Mouse (Mus musculus) forebrain, embryonic 16.5 days (tissue): Measurements from ENCODE around the gene Kyat1. TPM values are rescaled to one million over a fixed set of nuclear protein-coding genes. Genes with fewer than 3 reads are reported as not detected.
A peak's percentile ranks its signal among the peaks of the same experiment; 100 is the strongest.

Source experiments
- ATAC-seq: fragments of 200-750 bp; cut with Nextera tagmentation; 2 replicates; pipeline ENCODE4 v1.8.0; 2017; ENCODE audit warnings: mild to moderate bottlenecking, moderate library complexity
- H3K27ac ChIP-seq: fragments of 300-500 bp; sonication (generic); 2 replicates; pipeline ENCODE4 v1.5.1; 2014; ENCODE audit warnings: low read length, control low read depth
- H3K27me3 ChIP-seq: fragments of 300-500 bp; sonication (generic); replicated peaks from 2 replicates; pipeline ENCODE4 v1.6.1; 2014; ENCODE audit warnings: low read length; ENCODE audit not compliant: control insufficient read depth, insufficient read depth
- H3K36me3 ChIP-seq: fragments of 300-500 bp; sonication (generic); 2 replicates; pipeline ENCODE4 v1.6.1; 2014; ENCODE audit not compliant: control insufficient read depth, insufficient read depth
- H3K4me1 ChIP-seq: fragments of 300-500 bp; sonication (generic); replicated peaks from 2 replicates; pipeline ENCODE4 v1.6.1; 2014; ENCODE audit warnings: low read length; ENCODE audit not compliant: control insufficient read depth, insufficient read depth
- H3K4me2 ChIP-seq: fragments of 300-500 bp; sonication (generic); 2 replicates; pipeline ENCODE4 v1.6.1; 2014; ENCODE audit warnings: mild to moderate bottlenecking, low read length, control low read depth
- H3K4me3 ChIP-seq: fragments of 300-500 bp; sonication (generic); replicated peaks from 2 replicates; pipeline ENCODE4 v1.5.1; 2014; ENCODE audit warnings: mild to moderate bottlenecking, low read length, control low read depth
- H3K9ac ChIP-seq: fragments of 300-500 bp; sonication (generic); replicated peaks from 2 replicates; pipeline ENCODE4 v1.6.1; 2014; ENCODE audit warnings: low read depth, low read length, control low read depth
- H3K9me3 ChIP-seq: fragments of 300-500 bp; sonication (generic); 2 replicates; pipeline ENCODE4 v1.6.1; 2016; ENCODE audit warnings: low read length; ENCODE audit not compliant: control insufficient read depth
- WGBS: fragments of 180-500 bp; shearing (Covaris S2); extraction: QIAGEN DNeasy Blood & Tissue Kit; methylation state at CpG from one replicate; pipeline ENCODE4 v1.1.7; 2014; 5-methylcytosine and 5-hydroxymethylcytosine counted together
- polyA plus RNA-seq: library from polyadenylated mRNA; unstranded; fragments of >200 nt; fragmentation: Nextera tagmentation; extraction: Ambion mirVana; gene quantifications from 2 replicates; pipeline ENCODE4 v1.2.1, GENCODE M21; 2015

Kyat1 gene
- polyA plus RNA-seq, 1 experiment from 2014 or later, result 16.3 TPM

DNA sequence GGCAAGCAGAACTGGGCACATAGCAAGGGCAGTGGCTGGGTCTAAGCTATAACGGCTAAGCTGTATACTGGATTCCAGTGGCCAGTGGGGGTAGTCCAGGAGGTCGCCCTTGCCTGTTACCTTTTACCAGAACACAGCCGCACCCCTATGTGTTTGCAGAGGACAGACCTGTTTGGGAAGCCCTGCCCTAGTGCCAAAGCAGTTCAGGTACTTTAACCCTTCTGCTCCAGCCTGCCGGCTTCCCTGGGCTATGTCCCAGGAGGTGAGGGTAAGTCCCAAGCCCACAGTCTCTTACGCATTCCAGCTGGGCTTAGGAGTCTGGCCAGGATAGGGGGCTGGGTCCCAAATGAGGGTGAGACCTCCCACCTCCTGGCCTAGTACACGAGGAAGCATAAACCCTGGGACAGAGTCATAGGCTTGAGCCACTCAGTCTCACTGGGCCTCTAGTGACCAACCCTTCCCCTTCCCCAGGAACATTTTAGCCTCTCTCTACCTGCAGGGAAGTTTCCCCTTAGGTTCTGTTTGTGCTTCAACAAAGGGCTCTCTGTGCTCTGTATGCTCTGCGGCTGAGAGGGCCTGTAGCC lies 39.0 kb upstream of the Kyat1 start:
- Histone ChIP-seq H3K4me1 (peaks cover 3% of the 10 kb centered on the region), H3K4me3 (no peak overlapping the region), H3K36me3 (peaks cover 18% of the 10 kb centered on the region), H3K4me2 (no peak overlapping the region), H3K27ac (no peak overlapping the region), H3K27me3 (no peaks in the 10 kb centered on the region), H3K9ac (no peak overlapping the region), H3K9me3 (no peaks in the 10 kb centered on the region)
- 89% methylated on average over 7 of the region's 7 CpGs for WGBS
- ATAC-seq, result no peak

DNA sequence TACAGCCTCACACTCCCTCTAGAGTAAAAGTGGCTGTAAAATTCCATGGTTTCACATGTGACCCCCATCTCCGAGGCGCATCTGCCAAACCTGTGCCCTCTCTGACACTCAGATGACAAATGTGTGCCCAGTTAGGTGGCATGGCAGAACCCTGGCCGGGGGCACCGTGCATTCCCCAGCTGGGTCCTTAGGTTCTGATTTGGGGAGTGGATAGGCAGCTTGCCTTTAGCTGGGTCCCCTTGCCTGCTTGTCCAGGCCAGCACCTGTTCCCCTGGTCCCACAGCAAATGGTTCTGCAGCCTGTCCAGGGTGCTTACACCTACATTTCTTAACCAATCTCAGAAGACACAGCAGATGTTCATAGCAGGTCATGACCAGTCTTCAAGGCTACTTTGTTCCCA lies 37.7 kb upstream of the Kyat1 start:
- H3K4me1 ChIP-seq, result peaks cover 16% of the 10 kb centered on the region
- H3K9ac ChIP-seq, result no peak overlapping the region
- H3K4me3 ChIP-seq, result no peak overlapping the region
- no peak overlapping the region for H3K27ac ChIP-seq
- no peak for ATAC-seq
- WGBS, result 94% methylated on average over 4 of the region's 4 CpGs
- H3K27me3 ChIP-seq, result no peaks in the 10 kb centered on the region
- H3K9me3 ChIP-seq, result no peaks in the 10 kb centered on the region
- H3K36me3 ChIP-seq, result peaks cover 15% of the 10 kb centered on the region
- H3K4me2 ChIP-seq, result no peak overlapping the region

DNA sequence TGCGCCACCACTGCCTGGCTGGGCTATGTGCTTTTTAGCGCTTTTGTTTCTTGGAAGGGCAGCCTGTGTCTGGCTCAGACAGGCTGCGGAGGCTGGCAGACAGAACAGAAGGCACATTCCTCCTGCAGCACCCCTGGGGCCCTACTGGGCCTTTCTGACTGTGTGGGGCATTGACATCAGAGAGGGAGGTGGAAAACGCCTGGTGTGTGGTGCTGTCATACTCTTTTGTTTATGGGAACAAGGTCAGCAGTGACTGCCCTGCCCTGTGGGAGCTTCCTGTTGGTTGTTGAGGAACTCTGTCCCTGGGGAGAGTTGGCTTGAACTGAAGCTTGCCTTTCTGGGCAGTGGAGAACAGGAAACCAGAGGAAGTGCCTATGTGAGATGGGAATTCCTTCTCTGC lies 36.9 kb upstream of the Kyat1 start:
- no peaks in the 10 kb centered on the region for H3K9me3 ChIP-seq
- H3K4me1 ChIP-seq, result peaks cover 18% of the 10 kb centered on the region
- H3K4me3 ChIP-seq, result no peak overlapping the region
- peaks cover 15% of the 10 kb centered on the region for H3K36me3 ChIP-seq
- WGBS, result 61% methylated on average over 4 of the region's 4 CpGs
- ATAC-seq, result no peak
- no peak overlapping the region for H3K9ac ChIP-seq
- H3K4me2 ChIP-seq, result no peak overlapping the region
- H3K27me3 ChIP-seq, result no peaks in the 10 kb centered on the region
- no peak overlapping the region for H3K27ac ChIP-seq

DNA sequence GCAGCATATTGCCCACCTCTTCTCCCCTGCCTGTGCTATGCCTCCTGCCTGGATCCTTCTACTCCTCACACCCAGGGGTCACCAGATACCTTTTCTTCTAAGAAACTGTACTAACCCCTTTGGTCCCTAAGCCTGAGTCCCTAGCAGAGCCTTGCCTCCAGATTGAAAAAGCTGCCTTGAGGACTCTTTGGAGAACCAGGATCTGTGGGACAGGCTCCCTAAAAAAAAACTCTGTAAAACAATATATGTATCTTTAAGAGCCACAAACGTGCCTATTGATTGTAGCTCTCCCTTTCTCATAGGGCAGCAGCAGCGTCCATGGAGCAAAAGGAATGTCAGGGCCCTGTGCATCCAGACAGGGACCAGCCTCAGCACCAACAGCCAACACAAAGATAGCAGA lies 34.6 kb upstream of the Kyat1 start, which contains the start of gene Gm28035:
Gene Gm28035 (plus strand): TSS at position 301 of the 400 bp plus-strand sequence.
- Histone ChIP-seq H3K36me3 (peaks cover 15% of the 10 kb centered on the region), H3K9me3 (no peaks in the 10 kb centered on the region), H3K9ac (no peak within 1 kb of the TSS), H3K4me1 (peaks cover 26% of the 10 kb centered on the region), H3K4me2 (no peak within 1 kb of the TSS), H3K27me3 (no peaks in the 10 kb centered on the region), H3K27ac (no peak within 1 kb of the TSS), H3K4me3 (no peak within 1 kb of the TSS)
- WGBS, result 82% methylated on average over 2 of the region's 2 CpGs
- no peak for ATAC-seq

DNA sequence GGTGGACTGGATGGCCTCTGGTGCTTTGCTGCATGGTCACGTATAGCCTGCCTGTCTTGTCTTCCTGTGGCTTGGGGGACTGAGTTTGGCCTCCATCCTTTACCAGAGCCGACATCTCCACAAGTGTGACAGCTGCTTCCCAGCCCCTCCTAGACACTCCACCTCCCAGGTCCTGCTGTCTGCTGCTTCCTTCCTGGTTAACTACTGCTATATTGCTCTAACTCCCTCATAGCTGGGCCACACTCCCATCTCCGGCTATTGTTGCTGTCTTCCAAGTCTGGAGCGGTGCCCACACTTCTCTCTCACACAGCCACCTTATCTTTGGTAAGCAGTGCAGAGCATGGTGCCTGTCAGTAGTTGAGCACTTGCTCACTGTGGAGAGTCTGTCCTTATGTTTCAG lies 34.1 kb upstream of the Kyat1 start:
- ATAC-seq, result no peak
- WGBS, result 88% methylated on average over 4 of the region's 4 CpGs
- peaks cover 26% of the 10 kb centered on the region for H3K4me1 ChIP-seq
- H3K4me3 ChIP-seq, result no peak overlapping the region
- no peaks in the 10 kb centered on the region for H3K9me3 ChIP-seq
- no peak overlapping the region for H3K4me2 ChIP-seq
- H3K27me3 ChIP-seq, result no peaks in the 10 kb centered on the region
- no peak overlapping the region for H3K9ac ChIP-seq
- peaks cover 15% of the 10 kb centered on the region for H3K36me3 ChIP-seq
- no peak overlapping the region for H3K27ac ChIP-seq

DNA sequence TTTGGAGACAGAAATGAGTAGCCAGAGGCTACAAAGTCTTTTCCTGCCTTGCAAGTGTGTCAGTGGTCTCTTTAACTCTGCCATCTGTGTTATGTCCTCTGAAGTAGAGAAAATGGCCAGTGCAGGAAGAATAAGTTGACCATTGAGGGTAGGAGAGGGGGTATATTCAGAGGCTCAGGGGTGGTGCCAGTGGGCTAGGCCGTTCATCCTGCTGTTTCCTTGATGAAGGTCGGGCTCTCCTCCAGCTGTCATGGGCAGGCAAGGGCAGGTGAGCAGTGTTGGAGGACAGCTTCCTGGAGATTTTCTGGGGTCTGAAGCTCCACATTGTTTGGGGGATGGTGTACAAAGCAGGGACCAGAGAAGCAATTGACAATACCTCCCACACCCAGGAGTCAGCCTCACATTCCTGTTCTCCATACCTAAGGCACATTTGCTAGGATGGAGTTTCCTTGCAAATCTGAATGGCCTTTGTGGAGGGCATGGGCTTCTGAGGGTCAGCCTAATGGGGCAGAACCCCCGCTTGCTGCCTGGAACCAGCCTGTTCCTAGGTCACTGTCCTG lies 33.3 kb upstream of the Kyat1 start:
- peak overlapping the region; percentile 74 for H3K4me2 ChIP-seq
- H3K9ac ChIP-seq, result peak overlapping the region; percentile 91
- H3K36me3 ChIP-seq, result peaks cover 15% of the 10 kb centered on the region
- peak overlapping the region; percentile 91 for H3K4me3 ChIP-seq
- no peak overlapping the region for H3K27ac ChIP-seq
- H3K27me3 ChIP-seq, result no peaks in the 10 kb centered on the region
- H3K9me3 ChIP-seq, result no peaks in the 10 kb centered on the region
- WGBS, result 60% methylated on average over 3 of the region's 3 CpGs
- H3K4me1 ChIP-seq, result peaks cover 26% of the 10 kb centered on the region
- ATAC-seq, result no peak

DNA sequence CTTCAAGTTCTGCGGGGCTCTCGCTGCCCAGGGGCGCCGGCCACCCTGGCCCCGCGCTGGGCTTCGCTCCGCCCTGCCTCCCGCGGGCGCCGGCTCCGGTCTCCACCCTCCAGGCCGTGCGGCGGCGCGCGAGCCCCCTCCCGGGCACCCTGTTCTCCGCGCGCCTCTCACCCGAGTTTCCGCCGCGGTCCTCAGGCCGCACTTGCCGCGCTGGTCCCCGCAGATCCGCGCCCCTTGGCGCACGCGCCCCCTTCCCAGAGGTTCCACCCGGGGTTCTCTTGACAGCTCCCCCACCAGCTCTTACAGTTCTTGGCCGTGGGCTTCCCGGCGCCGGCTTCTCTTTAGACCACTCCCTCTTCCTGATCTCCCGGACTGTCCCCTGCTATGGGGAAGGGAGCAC lies 32.2 kb upstream of the Kyat1 start:
- H3K4me3 ChIP-seq, result peak overlapping the region; percentile 91
- H3K36me3 ChIP-seq, result peaks cover 13% of the 10 kb centered on the region
- ATAC-seq, result peak; percentile 84
- WGBS, result under 1% methylated on average over 36 of the region's 42 CpGs
- H3K4me1 ChIP-seq, result peaks cover 26% of the 10 kb centered on the region
- no peaks in the 10 kb centered on the region for H3K9me3 ChIP-seq
- H3K4me2 ChIP-seq, result peak overlapping the region; percentile 74
- no peaks in the 10 kb centered on the region for H3K27me3 ChIP-seq
- H3K27ac ChIP-seq, result peak overlapping the region; percentile 89
- peak overlapping the region; percentile 91 for H3K9ac ChIP-seq

DNA sequence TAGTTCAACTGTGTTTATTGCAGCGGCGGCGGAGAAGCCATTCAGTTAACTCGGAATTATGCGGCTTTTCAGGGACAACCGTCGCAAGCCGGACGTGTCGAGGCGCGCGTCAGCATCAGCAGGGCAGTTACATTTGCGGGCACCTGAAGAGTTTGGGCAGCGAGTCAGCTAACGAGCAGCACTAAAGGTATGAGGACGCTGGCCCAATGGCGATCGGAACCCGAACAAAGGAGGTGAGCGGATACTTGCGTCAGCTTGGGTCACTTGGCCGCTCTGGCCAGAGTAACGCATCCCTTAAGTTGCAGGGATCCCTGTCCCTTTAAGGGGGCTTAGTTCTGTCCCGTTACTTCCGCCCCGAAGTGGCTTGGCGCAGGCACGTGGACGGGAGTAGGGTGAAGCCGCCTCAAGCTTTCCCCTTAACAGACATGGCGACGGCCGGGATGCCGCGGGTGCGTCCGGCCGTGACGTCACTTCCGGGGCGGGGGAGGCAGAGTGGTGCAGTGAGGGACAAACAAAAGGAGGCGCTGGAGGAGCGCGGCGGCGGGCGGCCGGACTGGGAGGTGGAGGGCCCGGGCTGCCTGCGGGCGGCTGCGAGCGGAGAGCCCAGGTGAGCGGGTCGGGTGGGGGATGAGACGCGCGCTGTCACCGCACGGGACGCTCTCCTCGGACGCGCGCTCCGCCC lies 31.7 kb upstream of the Kyat1 start, which contains the start of gene Lrrc8a:
Gene Lrrc8a (plus strand): TSS at position 517 of the 682 bp plus-strand sequence.
- peaks cover 26% of the 10 kb centered on the region for H3K4me1 ChIP-seq
- H3K27me3 ChIP-seq, result no peaks in the 10 kb centered on the region
- ATAC-seq, result peak; percentile 98
- peak within 1 kb of the TSS; percentile 91 for H3K4me3 ChIP-seq
- peaks cover 13% of the 10 kb centered on the region; the same call in 1 of the 2 replicates for H3K36me3 ChIP-seq
- under 1% methylated on average over 48 of the region's 67 CpGs for WGBS
- peak within 1 kb of the TSS; percentile 91 for H3K9ac ChIP-seq
- no peaks in the 10 kb centered on the region for H3K9me3 ChIP-seq
- H3K27ac ChIP-seq, result peak within 1 kb of the TSS; percentile 89
- H3K4me2 ChIP-seq, result peak within 1 kb of the TSS; percentile 92

DNA sequence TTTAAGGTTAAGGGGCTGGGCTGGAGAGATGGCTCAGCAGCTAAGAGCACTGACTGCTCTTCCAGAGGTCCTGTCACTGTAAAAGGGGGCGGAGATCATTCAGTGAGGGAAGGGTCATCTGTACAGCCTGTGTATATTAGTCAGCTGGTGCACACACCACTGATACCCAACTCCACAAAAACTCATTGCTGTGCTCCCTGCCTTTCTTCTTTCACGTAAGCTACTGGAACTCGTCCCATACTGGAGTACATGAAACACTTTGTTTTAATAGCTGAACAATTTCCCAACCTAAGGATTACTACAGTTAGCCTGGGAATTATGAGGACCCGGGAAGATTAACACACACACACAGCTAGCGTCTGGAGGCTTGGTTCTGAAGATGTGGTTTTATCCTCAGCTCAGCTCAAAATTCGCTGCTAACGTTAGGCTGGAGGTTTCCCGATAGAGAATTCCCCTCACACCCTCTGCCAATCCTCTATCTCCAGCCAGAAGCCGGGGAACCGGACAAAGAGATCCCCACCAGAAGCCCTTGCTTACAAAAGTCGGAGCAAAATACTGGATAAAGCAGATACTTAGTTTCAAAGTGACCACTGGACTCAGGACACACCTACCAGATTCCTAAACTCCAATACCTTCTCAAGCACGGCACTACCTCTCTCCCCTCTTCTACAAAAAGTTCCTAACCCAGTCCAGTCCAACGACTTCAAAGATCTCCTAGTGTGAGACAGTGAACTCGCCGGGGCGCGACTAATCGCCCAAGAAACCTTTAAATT lies 31.0 kb upstream of the Kyat1 start:
- Histone ChIP-seq H3K27ac (peak overlapping the region; percentile 67), H3K9ac (peak overlapping the region; percentile 64), H3K9me3 (no peaks in the 10 kb centered on the region), H3K27me3 (no peaks in the 10 kb centered on the region), H3K4me1 (peaks cover 26% of the 10 kb centered on the region), H3K4me3 (peak overlapping the region; percentile 91), H3K4me2 (peak overlapping the region; percentile 92), H3K36me3 (peaks cover 9% of the 10 kb centered on the region; the same call in 1 of the 2 replicates)
- no peak; the same call in 1 of the 2 replicates for ATAC-seq
- 4% methylated on average over 18 of the region's 18 CpGs for WGBS
